Mouse (Mus musculus): Measurements from ENCODE around the gene Nin. TPM values are rescaled to one million over a fixed set of nuclear protein-coding genes. Genes with fewer than 3 reads are reported as not detected.

Nin gene
- total and polyA plus RNA-seq, 3 experiments, result 48.4 to 49.1 TPM; not detected in 1

- Histone ChIP-seq H3K36me3 (ENCODE audit: control insufficient read depth in 1 of 2, insufficient read depth in 2 of 2, low read length in 2 of 2) (peaks cover 4 to 16% of the 10 kb centered on the region in 2 experiments), H3K9ac (ENCODE audit: control insufficient read depth, low read depth, low read length, poor library complexity, severe bottlenecking) (no peak overlapping the region), H3K27ac (ENCODE audit: control insufficient read depth, low read depth, low read length) (no peak overlapping the region), H3K4me1 (ENCODE audit: control insufficient read depth in 1 of 2, insufficient read depth in 2 of 2, low read length in 2 of 2) (peaks cover 0 to 2% of the 10 kb centered on the region in 2 experiments; a peak in 2 of 4 replicates), H3K4me3 (ENCODE audit: control insufficient read depth in 1 of 2, insufficient read depth in 1 of 2, low read depth in 2 of 2, low read length in 2 of 2) (no peak overlapping the region), H3K9me3 (replicated peaks; ENCODE audit: insufficient read depth, low read length) (no peaks in the 10 kb centered on the region), H3K79me2 (ENCODE audit: control insufficient read depth, insufficient read depth, low read length, poor library complexity) (no peaks in the 10 kb centered on the region), H3K27me3 (ENCODE audit: control insufficient read depth in 1 of 2, insufficient read depth in 2 of 2, low read length in 2 of 2) (no peaks in the 10 kb centered on the region)
- TF ChIP-seq POLR2A (IDR thresholded peaks at IDR 0.05; ENCODE audit: control insufficient read depth in 1 of 2, insufficient read depth in 1 of 2, low read depth in 1 of 2, low read length in 2 of 2, poor library complexity in 1 of 2), result no peak
- no peak for TF ChIP-seq MAFK (IDR thresholded peaks at IDR 0.05; ENCODE audit: borderline replicate concordance, low read depth, low read length)
- no peak for TF ChIP-seq ZNF384 (IDR thresholded peaks at IDR 0.05; ENCODE audit: low read depth, low read length)
- no peak for TF ChIP-seq MXI1 (IDR thresholded peaks at IDR 0.05; ENCODE audit: low read depth, low read length)
- TF ChIP-seq MAX (IDR thresholded peaks at IDR 0.05; ENCODE audit: low read length), result no peak
- no peak for TF ChIP-seq USF2 (IDR thresholded peaks at IDR 0.05; ENCODE audit: borderline replicate concordance in 1 of 2, insufficient read depth in 1 of 2, low read depth in 1 of 2, low read length in 2 of 2)
- no peak for TF ChIP-seq MYB (IDR thresholded peaks at IDR 0.05; ENCODE audit: low read depth, low read length)
- TF ChIP-seq ZMIZ1 (IDR thresholded peaks at IDR 0.05; ENCODE audit: low read depth, low read length), result no peak
- TF ChIP-seq TCF12 (IDR thresholded peaks at IDR 0.05; ENCODE audit: low read depth, low read length), result no peak
- no peak for DNase-seq (ENCODE audit: low read depth, low spot score)
Measured at GRCm38 (mm10) chr12:70058956-70059851, 54.3 kb downstream of the Nin start.

- no peaks in the 10 kb centered on the region for H3K4me1 ChIP-seq (ENCODE audit: control insufficient read depth in 1 of 2, insufficient read depth in 2 of 2, low read length in 2 of 2)
- DNase-seq (ENCODE audit: low read depth, low spot score), result no peak
- H3K36me3 ChIP-seq (ENCODE audit: control insufficient read depth in 1 of 2, insufficient read depth in 2 of 2, low read length in 2 of 2), result peaks cover 0 to 21% of the 10 kb centered on the region in 2 experiments; a peak in 2 of 4 replicates
- H3K27ac ChIP-seq (ENCODE audit: control insufficient read depth, low read depth, low read length), result no peak overlapping the region
- no peak for TF ChIP-seq E2F4 (IDR thresholded peaks at IDR 0.05; ENCODE audit: borderline replicate concordance, low read depth, low read length)
- TF ChIP-seq MYB (IDR thresholded peaks at IDR 0.05; ENCODE audit: low read depth, low read length), result no peak
- no peak for TF ChIP-seq ZC3H11A (IDR thresholded peaks at IDR 0.05; ENCODE audit: low read depth, low read length)
- no peak for TF ChIP-seq POLR2AphosphoS5 (IDR thresholded peaks at IDR 0.05; ENCODE audit: borderline replicate concordance, low read depth, low read length)
- no peak for TF ChIP-seq RAD21 (IDR thresholded peaks at IDR 0.05; ENCODE audit: low read depth, low read length)
- TF ChIP-seq USF1 (IDR thresholded peaks at IDR 0.05; ENCODE audit: low read depth, low read length), result no peak
- no peak for TF ChIP-seq SMC3 (IDR thresholded peaks at IDR 0.05; ENCODE audit: low read depth, low read length)
- TF ChIP-seq CHD2 (IDR thresholded peaks at IDR 0.05; ENCODE audit: low read length), result no peak
- no peak for TF ChIP-seq CHD1 (IDR thresholded peaks at IDR 0.05; ENCODE audit: low read depth, low read length)
- no peak for TF ChIP-seq MAFK (IDR thresholded peaks at IDR 0.05; ENCODE audit: borderline replicate concordance, low read depth, low read length)
- TF ChIP-seq JUND (IDR thresholded peaks at IDR 0.05; ENCODE audit: low read depth, low read length), result no peak
- TF ChIP-seq ELF1 (IDR thresholded peaks at IDR 0.05; ENCODE audit: low read depth, low read length), result no peak
- TF ChIP-seq MEF2A (IDR thresholded peaks at IDR 0.05; ENCODE audit: extremely low read depth, insufficient replicate concordance, low read depth, low read length, poor library complexity, severe bottlenecking), result no peak
- TF ChIP-seq MAZ (IDR thresholded peaks at IDR 0.05; ENCODE audit: low read depth, low read length), result no peak
- H3K27me3 ChIP-seq (ENCODE audit: control insufficient read depth in 1 of 2, insufficient read depth in 2 of 2, low read length in 2 of 2), result no peaks in the 10 kb centered on the region
- H3K9me3 ChIP-seq (replicated peaks; ENCODE audit: insufficient read depth, low read length), result no peaks in the 10 kb centered on the region
- H3K9ac ChIP-seq (ENCODE audit: control insufficient read depth, low read depth, low read length, poor library complexity, severe bottlenecking), result no peak overlapping the region
- H3K79me2 ChIP-seq (ENCODE audit: control insufficient read depth, insufficient read depth, low read length, poor library complexity), result no peaks in the 10 kb centered on the region
- no peak overlapping the region for H3K4me3 ChIP-seq (ENCODE audit: control insufficient read depth in 1 of 2, insufficient read depth in 1 of 2, low read depth in 2 of 2, low read length in 2 of 2)
Measured at GRCm38 (mm10) chr12:70050699-70051098, 62.8 kb downstream of the Nin start.

Measured in MEL (cell line).